Mouse (Mus musculus) CD4-positive helper T cell, adult 2 months (primary cell): ENCODE measurements around the gene Olfr893.
"Not testable (repeated sequence)": the region's sequence is repeated elsewhere in the genome, so short reads cannot be mapped to it uniquely, and the experiment has no call there.

ENCODE experiments used
- DNase-seq: peaks from one replicate; pipeline ENCODE4 v3.0.0-alpha.2; 2012; ENCODE audit warnings: low read depth, missing footprints, low spot score

Olfr893 gene

GRCm38 (mm10) chr9:38208065-38208464 is at the start of gene Olfr893:
Olfr893 (plus strand) TSS chr9:38208365.
- DNase-seq, result no peak

- not testable (repeated sequence) for DNase-seq
These were observed 39.8 kb upstream of the Olfr893 start for GRCm38 (mm10) chr9:38168341-38168740.

GRCm38 (mm10) chr9:38180721-38181120 is 27.4 kb upstream of the Olfr893 start, which contains the start of gene Olfr891:
Olfr891 (minus strand) TSS chr9:38180821.
- DNase-seq, result no peak

GRCm38 (mm10) chr9:38217755-38218154 is 9.6 kb downstream of the Olfr893 start, which contains the start of gene Olfr894:
Olfr894 (plus strand) TSS chr9:38218055.
- DNase-seq, result no peak

- no peak for DNase-seq
These were observed 44.3 kb downstream of the Olfr893 start, which contains the start of gene Olfr143 for GRCm38 (mm10) chr9:38252474-38252873. Olfr143 (plus strand) TSS chr9:38252774.
